Mouse (Mus musculus) adipocyte (in vitro differentiated cells): Measurements from ENCODE around the gene Gm45711.
"Not testable (repeated sequence)": the region's sequence is repeated elsewhere in the genome, so short reads cannot be mapped to it uniquely, and the experiment has no call there.

Source experiments
- DNase-seq: peaks from one replicate; pipeline ENCODE4 v3.0.0-alpha.2; 2016; ENCODE audit warnings: low spot score

The Gm45711 gene

GRCm38 (mm10) chr8:104309441-104310155 is at the start of gene Gm45711, which contains the start of gene Cmtm1:
Gene Gm45711, minus strand, starts transcription at chr8:104310081.
Gene Cmtm1, minus strand, starts transcription at chr8:104310145.
- not testable (repeated sequence) for DNase-seq

GRCm38 (mm10) chr8:104358637-104359036 is 48.8 kb upstream of the Gm45711 start:
- DNase-seq, result no peak

- no peak for DNase-seq
Observed at GRCm38 (mm10) chr8:104354504-104354903, 44.6 kb upstream of the Gm45711 start.

- no peak for DNase-seq
Observed at GRCm38 (mm10) chr8:104353186-104353585, 43.3 kb upstream of the Gm45711 start.

- no peak for DNase-seq
Observed at GRCm38 (mm10) chr8:104350047-104350446, 40.2 kb upstream of the Gm45711 start.

GRCm38 (mm10) chr8:104348971-104349370 is 39.1 kb upstream of the Gm45711 start:
- DNase-seq, result peak; percentile 44

- DNase-seq, result no peak
Observed at GRCm38 (mm10) chr8:104346706-104347105, 36.8 kb upstream of the Gm45711 start.

GRCm38 (mm10) chr8:104344622-104345021 is 34.7 kb upstream of the Gm45711 start:
- DNase-seq, result no peak

GRCm38 (mm10) chr8:104343957-104344356 is 34.1 kb upstream of the Gm45711 start:
- peak; percentile 91 for DNase-seq

- DNase-seq, result no peak
Observed at GRCm38 (mm10) chr8:104342426-104342825, 32.5 kb upstream of the Gm45711 start.

GRCm38 (mm10) chr8:104341678-104342077 is 31.8 kb upstream of the Gm45711 start:
- no peak for DNase-seq

- peak; percentile 81 for DNase-seq
Observed at GRCm38 (mm10) chr8:104341106-104341561, 31.3 kb upstream of the Gm45711 start.

GRCm38 (mm10) chr8:104340233-104341105 is 30.6 kb upstream of the Gm45711 start:
- peak; percentile 75 for DNase-seq

- no peak for DNase-seq
Observed at GRCm38 (mm10) chr8:104339983-104340232, 30.0 kb upstream of the Gm45711 start.

- peak; percentile 35 for DNase-seq
Observed at GRCm38 (mm10) chr8:104339229-104339982, 29.5 kb upstream of the Gm45711 start, which contains the start of gene Cmtm3. Gene Cmtm3, plus strand, starts transcription at chr8:104339410.

GRCm38 (mm10) chr8:104337890-104338289 is 28.0 kb upstream of the Gm45711 start:
- no peak for DNase-seq

- no peak for DNase-seq
Observed at GRCm38 (mm10) chr8:104336806-104337205, 26.9 kb upstream of the Gm45711 start.

GRCm38 (mm10) chr8:104334196-104334595 is 24.3 kb upstream of the Gm45711 start:
- no peak for DNase-seq

GRCm38 (mm10) chr8:104333786-104334185 is 23.9 kb upstream of the Gm45711 start:
- DNase-seq, result no peak

- DNase-seq, result no peak
Observed at GRCm38 (mm10) chr8:104332665-104333631, 23.1 kb upstream of the Gm45711 start.

- not testable (repeated sequence) for DNase-seq
Observed at GRCm38 (mm10) chr8:104321930-104322329, 12.0 kb upstream of the Gm45711 start, which contains the start of gene Cmtm2b. Gene Cmtm2b, plus strand, starts transcription at chr8:104322230.
